Comparison of ENCODE assay signal across 24 mouse cellular contexts in genomic region chr2:120843990-120844389, GRCm38 (mm10). TPM values are rescaled to one million over a fixed set of nuclear protein-coding genes. Genes with fewer than 3 reads are reported as not detected.
DNase-seq lines count a peak whose midpoint lies in the region; ATAC-seq lines count a peak whose summit lies in the region.
"Had no signal": no experiment of that assay in that cellular context is flagged by ENCODE, and none has a peak within 500 bp of the region (broad histone marks: within the 10 kb centered on the region; RNA-seq: fewer than 3 reads in every experiment).

No protein-coding gene starts in this region.

- H3K4me1 ChIP-seq in heart, embryonic 12.5 days (replicated peaks), result peaks cover 14% of the 10 kb centered on the region
- H3K4me1 ChIP-seq: embryonic facial prominence, embryonic 13.5 days; embryonic facial prominence, embryonic 15.5 days had no signal

- ATAC-seq in heart, embryonic 12.5 days (ENCODE audit: insufficient number of reproducible peaks, low FRiP score), result no peak
- peak; percentile 42; the same call in 1 of the 2 replicates for ATAC-seq in megakaryocyte progenitor cell, adult 5-6 weeks (replicated peaks; ENCODE audit: poor library complexity)
- ATAC-seq: forebrain, embryonic 14.5 days; forebrain, embryonic 16.5 days had no signal

- no peak overlapping the region for H3K4me2 ChIP-seq in heart, embryonic 12.5 days
- H3K4me2 ChIP-seq: embryonic facial prominence, embryonic 13.5 days; embryonic facial prominence, embryonic 15.5 days; forebrain, embryonic 12.5 days had no signal

- no peaks in the 10 kb centered on the region for H3K9me3 ChIP-seq in heart, embryonic 12.5 days (replicated peaks)
- H3K9me3 ChIP-seq: embryonic facial prominence, embryonic 13.5 days; embryonic facial prominence, embryonic 15.5 days; forebrain, embryonic 10.5 days; forebrain, embryonic 12.5 days had no signal

- no peaks in the 10 kb centered on the region for H3K36me3 ChIP-seq in heart, embryonic 12.5 days
- H3K36me3 ChIP-seq: embryonic facial prominence, embryonic 13.5 days; embryonic facial prominence, embryonic 15.5 days; forebrain, embryonic 10.5 days; forebrain, embryonic 12.5 days had no signal

- DNase-seq in heart, postnatal 4 days, result no peak
- DNase-seq in 416B (ENCODE audit: low read depth), result peak; percentile 70
- DNase-seq in MEL-GATA-1-ER (ENCODE audit: extremely low read depth, low read depth), result peak; percentile 52
- no peak for DNase-seq in spleen, adult 12 weeks (ENCODE audit: low spot score)
- no peak for DNase-seq in spleen, postnatal 14 days (ENCODE audit: low spot score in 2 of 2)
- no peak for DNase-seq in thymus, postnatal 0 days (ENCODE audit: low spot score)
- DNase-seq: adrenal gland, adult 8-10 months; adrenal gland, postnatal 14 days; adrenal gland, postnatal 36 days; cerebellum, adult 11-12 months; cerebellum, adult 2 months; cerebellum, adult 9-10 months; cerebellum, postnatal 10 days; cerebellum, postnatal 25 days; embryo, embryonic 11 days had no signal

- no peak overlapping the region for H3K4me3 ChIP-seq in heart, embryonic 12.5 days
- H3K4me3 ChIP-seq: embryonic facial prominence, embryonic 13.5 days; embryonic facial prominence, embryonic 15.5 days; erythroblast, embryonic 14.5 days; forebrain, embryonic 10.5 days; forebrain, embryonic 12.5 days had no signal

- H3K27me3 ChIP-seq in heart, embryonic 12.5 days (replicated peaks), result no peaks in the 10 kb centered on the region
- H3K27me3 ChIP-seq: embryonic facial prominence, embryonic 13.5 days; embryonic facial prominence, embryonic 15.5 days; forebrain, embryonic 12.5 days had no signal

- no peak overlapping the region for H3K9ac ChIP-seq in heart, embryonic 12.5 days
- H3K9ac ChIP-seq: embryonic facial prominence, embryonic 13.5 days; embryonic facial prominence, embryonic 15.5 days; forebrain, embryonic 12.5 days had no signal

- H3K27ac ChIP-seq in heart, embryonic 12.5 days (ENCODE audit: poor library complexity, severe bottlenecking), result 0 out of 2 replicates have a peak overlapping the region, but pooled peaks have one; percentile 1
- H3K27ac ChIP-seq: embryonic facial prominence, embryonic 13.5 days; embryonic facial prominence, embryonic 15.5 days; forebrain, embryonic 10.5 days; forebrain, embryonic 12.5 days had no signal

- 50% methylated on average over 4 of the region's 4 CpGs for WGBS in heart, embryonic 12.5 days

RNA-seq across cellular contexts. Expression of gene Cdan1, which starts 5.9 kb away (rescaled TPM):
- polyA plus RNA-seq in heart, embryonic 12.5 days (2016; fragmentation: Nextera tagmentation; extraction: Ambion mirVana), result 9.5 and 10.8 TPM in 2 replicates
- 10 to 100 TPM; 30.1 to 32.9 TPM for total RNA-seq in heart, postnatal 4 days (2021)
- total RNA-seq in megakaryocyte progenitor cell, adult 5-6 weeks (2015), result 13.3 and 14.4 TPM in 2 replicates
- 13.0 and 17.6 TPM in 2 replicates for total RNA-seq in megakaryocyte progenitor cell, adult 5-6 weeks (2017)
- 8.2 and 8.7 TPM in 2 replicates for polyA plus RNA-seq in thymus, postnatal 0 days (2015; fragmentation: Nextera tagmentation; extraction: Ambion mirVana)

RNA-seq across cellular contexts. Expression of gene Ttbk2, which starts 6.4 kb away (rescaled TPM):
- polyA plus RNA-seq in heart, embryonic 12.5 days (2016; fragmentation: Nextera tagmentation; extraction: Ambion mirVana), result 4.8 and 5.1 TPM in 2 replicates
- total RNA-seq in heart, postnatal 4 days (2021), result 10 to 100 TPM; 17.2 to 18.3 TPM
- total RNA-seq in megakaryocyte progenitor cell, adult 5-6 weeks (2015), result 4.0 and 5.2 TPM in 2 replicates
- total RNA-seq in megakaryocyte progenitor cell, adult 5-6 weeks (2017), result 4.5 and 7.4 TPM in 2 replicates
- polyA plus RNA-seq in thymus, postnatal 0 days (2015; fragmentation: Nextera tagmentation; extraction: Ambion mirVana), result 2.7 and 3.7 TPM in 2 replicates

Comparison
In these comparisons a context has a peak if more than half of its experiments do, and no peak if none do; other contexts are left out.
1. DNase-seq: peak in 416B (single experiment) and MEL-GATA-1-ER (single experiment); none in heart, postnatal 4 days (single experiment), spleen, adult 12 weeks (single experiment), spleen, postnatal 14 days (0 of 2) and thymus, postnatal 0 days (single experiment).